Mouse (Mus musculus) lung, postnatal 0 days (tissue): Measurements from ENCODE around the gene Kalrn. TPM values are rescaled to one million over a fixed set of nuclear protein-coding genes. Genes with fewer than 3 reads are reported as not detected.

Experiments used
- ATAC-seq: fragments of 200-750 bp; cut with Nextera tagmentation; 2 replicates; pipeline ENCODE4 v1.8.0; 2017; ENCODE audit warnings: moderate library complexity
- DNase-seq: peaks from one replicate; pipeline ENCODE4 v3.0.0-alpha.2; 2016; ENCODE audit warnings: low spot score
- H3K27ac ChIP-seq: fragments of 300-500 bp; sonication (generic); 2 replicates; pipeline ENCODE4 v1.5.1; 2014; ENCODE audit warnings: antibody characterized with exemption, mild to moderate bottlenecking, low read length, mixed read lengths
- H3K27me3 ChIP-seq: fragments of 300-500 bp; sonication (generic); replicated peaks from 2 replicates; pipeline ENCODE4 v1.6.1; 2014; ENCODE audit warnings: low read length, mixed read lengths; ENCODE audit not compliant: insufficient read depth
- H3K36me3 ChIP-seq: fragments of 300-500 bp; sonication (generic); 2 replicates; pipeline ENCODE4 v1.6.1; 2014; ENCODE audit warnings: low read length, mixed read lengths; ENCODE audit not compliant: insufficient read depth
- H3K4me1 ChIP-seq: fragments of 300-500 bp; sonication (generic); 2 replicates; pipeline ENCODE4 v1.6.1; 2014; ENCODE audit warnings: antibody characterized with exemption, low read depth, low read length, mixed read lengths; ENCODE audit not compliant: insufficient read depth
- H3K4me2 ChIP-seq: fragments of 300-500 bp; sonication (generic); replicated peaks from 2 replicates; pipeline ENCODE4 v1.6.1; 2014; ENCODE audit warnings: low read depth, mild to moderate bottlenecking, low read length, moderate library complexity, mixed read lengths
- H3K4me3 ChIP-seq: fragments of 300-500 bp; sonication (generic); 2 replicates; pipeline ENCODE4 v1.5.1; 2014; ENCODE audit warnings: low read depth, low read length
- H3K9ac ChIP-seq: fragments of 300-500 bp; sonication (generic); replicated peaks from 2 replicates; pipeline ENCODE4 v1.6.1; 2014; ENCODE audit warnings: low read depth, mild to moderate bottlenecking
- H3K9me3 ChIP-seq: fragments of 300-500 bp; sonication (generic); 2 replicates; pipeline ENCODE4 v1.6.1; 2016; ENCODE audit warnings: low read length, mixed read lengths
- CTCF ChIP-seq: IDR thresholded peaks from 2 replicates; pipeline ENCODE4 v1.5.1; 2016; ENCODE audit warnings: antibody characterized with exemption, mild to moderate bottlenecking
- EP300 ChIP-seq: IDR thresholded peaks from 2 replicates; pipeline ENCODE4 v1.6.1; 2016; ENCODE audit warnings: antibody characterized with exemption, mild to moderate bottlenecking, control low read depth
- WGBS: fragments of 180-500 bp; shearing (Covaris S2); extraction: QIAGEN DNeasy Blood & Tissue Kit; methylation state at CpG from one replicate; pipeline ENCODE4 v1.1.7; 2014; 5-methylcytosine and 5-hydroxymethylcytosine counted together
- polyA plus RNA-seq: library from polyadenylated mRNA; unstranded; fragments of >200 nt; fragmentation: Nextera tagmentation; extraction: Ambion mirVana; gene quantifications from 2 replicates; pipeline ENCODE4 v1.2.1, GENCODE M21; 2015

Gene Kalrn
- polyA plus RNA-seq, 1 experiment from 2014 or later: 13.6 TPM

DNA sequence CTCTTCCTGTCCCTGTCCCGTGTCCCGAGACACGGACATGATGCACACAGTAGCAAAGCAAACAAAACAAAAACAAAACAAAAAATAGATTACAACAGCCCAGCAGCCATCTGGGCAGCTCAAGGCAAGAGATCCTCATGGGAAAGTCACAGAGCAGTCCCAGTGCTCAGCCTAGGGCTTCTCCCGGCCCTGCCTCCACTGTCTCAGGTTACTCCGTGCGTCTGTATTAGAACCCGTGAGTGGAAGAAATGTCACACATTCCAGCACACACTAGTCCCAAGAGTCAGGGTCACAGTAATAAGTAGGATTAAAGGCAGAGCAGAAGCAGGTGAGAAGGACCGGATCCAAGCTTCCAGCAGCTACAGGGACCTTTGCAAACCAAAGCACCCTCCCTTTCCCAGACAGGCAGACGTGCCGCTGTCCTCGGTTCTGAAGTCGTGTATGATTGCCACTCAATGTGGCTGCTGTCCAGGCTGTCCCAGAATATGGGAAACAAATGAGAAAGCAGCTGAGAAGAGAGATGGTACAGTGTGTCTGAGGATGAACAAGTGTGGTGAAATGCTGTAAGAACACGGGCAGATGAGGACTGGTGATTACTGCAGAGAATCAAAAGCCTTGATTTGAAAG lies 173.1 kb downstream of the Kalrn start:
- no peak overlapping the region for H3K4me2 ChIP-seq
- WGBS: 34% methylated on average over 13 of the region's 13 CpGs
- peak; percentile 76 for DNase-seq
- H3K9ac ChIP-seq: no peak overlapping the region
- H3K36me3 ChIP-seq: no peaks in the 10 kb centered on the region
- H3K27ac ChIP-seq: no peak overlapping the region
- no peaks in the 10 kb centered on the region for H3K27me3 ChIP-seq
- H3K9me3 ChIP-seq: no peaks in the 10 kb centered on the region
- no peak overlapping the region for H3K4me3 ChIP-seq
- TF ChIP-seq EP300: no peak
- no peak for TF ChIP-seq CTCF
- no peaks in the 10 kb centered on the region for H3K4me1 ChIP-seq
- ATAC-seq: peak; percentile 54

DNA sequence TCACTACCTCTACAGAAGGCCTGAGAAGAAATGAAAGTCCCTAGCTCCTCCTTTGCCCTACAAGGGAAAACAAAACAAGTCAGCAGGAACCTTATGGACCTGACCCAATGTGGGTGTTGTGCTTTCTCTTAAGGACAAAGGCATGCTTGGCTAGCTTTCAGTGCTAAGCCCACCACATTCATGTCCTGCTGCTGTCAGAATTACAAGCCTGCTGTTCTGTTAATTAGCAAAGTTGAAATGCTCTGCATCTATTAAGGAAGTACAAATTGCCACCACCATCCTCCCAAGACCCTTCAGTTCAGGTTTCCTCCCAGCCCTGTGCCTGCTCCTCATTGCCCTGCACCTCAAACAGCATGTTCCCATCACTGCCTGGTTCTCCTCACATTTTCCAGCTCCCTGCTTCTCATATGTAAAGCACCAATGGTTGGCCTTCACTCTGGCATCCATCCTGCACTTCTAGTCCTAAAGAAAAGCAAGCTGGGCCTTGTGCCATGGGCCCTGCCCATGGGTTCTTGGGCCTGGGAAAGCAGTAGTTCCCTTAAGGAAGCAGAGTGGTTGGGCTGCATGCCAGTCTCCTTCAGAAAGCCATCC lies 178.0 kb downstream of the Kalrn start:
- H3K4me3 ChIP-seq: no peak overlapping the region
- ATAC-seq (peak; percentile 77), DNase-seq (peak; percentile 84)
- no peak overlapping the region for H3K27ac ChIP-seq
- no peaks in the 10 kb centered on the region for H3K9me3 ChIP-seq
- H3K4me1 ChIP-seq: no peaks in the 10 kb centered on the region
- H3K4me2 ChIP-seq: no peak overlapping the region
- no peak overlapping the region for H3K9ac ChIP-seq
- no peaks in the 10 kb centered on the region for H3K36me3 ChIP-seq
- no peak; the same call in 1 of the 2 replicates for TF ChIP-seq EP300
- no peak for TF ChIP-seq CTCF
- H3K27me3 ChIP-seq: no peaks in the 10 kb centered on the region

DNA sequence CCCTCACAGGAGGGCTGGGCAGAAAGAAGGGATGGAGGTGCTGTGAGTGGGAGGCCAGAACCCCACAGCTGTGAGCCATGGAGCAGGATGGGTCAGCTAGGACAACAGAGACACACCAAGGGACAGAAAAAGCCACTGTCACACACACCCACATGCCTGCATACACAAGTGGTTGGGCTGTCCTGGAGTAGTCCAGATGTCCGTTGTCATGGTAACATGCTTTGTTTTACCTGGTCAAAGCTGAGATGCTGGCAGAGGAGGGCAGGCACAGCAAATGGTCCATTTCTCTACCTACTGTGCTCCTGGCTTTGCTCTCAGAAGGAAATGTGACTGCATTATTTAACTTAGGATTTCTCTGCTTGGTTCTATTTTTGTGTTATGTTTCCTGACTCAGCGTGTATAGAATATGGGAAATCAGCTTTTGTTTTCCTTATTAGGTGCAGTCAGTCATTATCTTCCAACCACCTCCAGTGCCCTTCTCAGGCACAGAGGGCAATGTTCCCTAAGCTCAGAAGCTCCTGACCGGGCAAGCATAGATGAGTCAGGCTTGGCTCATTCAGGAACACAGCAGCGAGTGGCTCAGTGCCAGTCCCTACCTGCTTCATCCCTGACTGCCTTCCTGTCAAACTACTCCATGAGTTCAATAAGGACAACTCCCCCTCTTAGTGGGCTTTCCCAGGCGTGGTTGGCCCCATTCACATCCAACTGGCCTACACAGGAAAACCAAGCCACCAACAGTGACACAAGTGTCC lies 183.6 kb downstream of the Kalrn start:
- H3K27me3 ChIP-seq: no peaks in the 10 kb centered on the region
- no peak overlapping the region for H3K4me3 ChIP-seq
- no peaks in the 10 kb centered on the region for H3K9me3 ChIP-seq
- H3K36me3 ChIP-seq: no peaks in the 10 kb centered on the region
- H3K4me2 ChIP-seq: no peak overlapping the region
- no peaks in the 10 kb centered on the region for H3K4me1 ChIP-seq
- H3K9ac ChIP-seq: no peak overlapping the region
- no peak for DNase-seq
- TF ChIP-seq CTCF (no peak), EP300 (no peak)
- H3K27ac ChIP-seq: no peak overlapping the region
- WGBS: 66% methylated on average over 5 of the region's 5 CpGs
- ATAC-seq: no peak

DNA sequence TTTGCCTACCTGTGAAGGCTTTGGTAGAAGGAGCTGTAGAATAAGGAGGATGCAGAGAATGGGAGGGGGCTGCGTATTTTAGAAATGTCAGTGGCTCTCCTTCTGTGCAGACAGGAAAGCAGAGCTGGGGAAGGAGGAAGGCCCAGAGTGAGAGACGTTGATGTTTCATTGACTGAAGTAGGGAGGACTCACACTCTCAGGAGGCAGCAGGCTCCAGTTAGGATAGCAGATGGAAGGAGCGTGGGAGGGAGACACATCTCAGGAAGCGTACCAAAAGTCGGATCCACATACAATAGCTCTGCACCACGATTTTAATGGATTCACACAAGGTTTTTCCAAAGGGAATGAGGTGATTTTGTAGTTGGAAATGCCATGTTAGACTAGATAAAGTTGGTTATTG lies 184.5 kb downstream of the Kalrn start:
- TF ChIP-seq CTCF (no peak), EP300 (no peak)
- Histone ChIP-seq H3K4me1 (no peaks in the 10 kb centered on the region), H3K4me2 (no peak overlapping the region), H3K27ac (no peak overlapping the region), H3K27me3 (no peaks in the 10 kb centered on the region), H3K9ac (no peak overlapping the region), H3K36me3 (no peaks in the 10 kb centered on the region), H3K9me3 (no peaks in the 10 kb centered on the region), H3K4me3 (no peak overlapping the region)
- ATAC-seq (no peak), DNase-seq (no peak)
- WGBS: 80% methylated on average over 6 of the region's 6 CpGs

DNA sequence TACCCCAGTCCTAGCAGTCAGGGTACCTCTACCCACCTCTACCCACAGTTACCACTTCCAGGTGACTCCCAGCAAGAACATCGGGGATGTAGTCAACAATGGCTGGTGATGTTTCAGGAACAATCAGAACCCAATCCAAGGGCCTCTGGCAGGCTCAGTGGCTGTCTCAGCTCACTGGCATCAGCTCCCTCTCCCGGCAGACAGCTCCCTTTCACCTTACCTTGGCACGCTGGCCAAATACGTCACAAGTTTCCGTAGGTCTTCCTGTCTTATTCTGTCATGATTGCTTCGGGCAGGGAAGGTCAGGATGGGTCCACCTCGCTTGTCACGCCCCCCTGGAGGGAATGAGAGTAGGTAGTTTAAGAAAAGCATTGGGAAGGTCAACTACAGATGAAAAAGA lies 188.3 kb downstream of the Kalrn start:
- no peak for ATAC-seq
- no peak overlapping the region for H3K27ac ChIP-seq
- no peaks in the 10 kb centered on the region for H3K36me3 ChIP-seq
- no peak overlapping the region for H3K4me3 ChIP-seq
- no peak overlapping the region for H3K9ac ChIP-seq
- no peaks in the 10 kb centered on the region for H3K9me3 ChIP-seq
- H3K4me2 ChIP-seq: no peak overlapping the region
- TF ChIP-seq CTCF (no peak), EP300 (no peak)
- H3K4me1 ChIP-seq: no peaks in the 10 kb centered on the region
- H3K27me3 ChIP-seq: no peaks in the 10 kb centered on the region
- 87% methylated on average over 8 of the region's 8 CpGs for WGBS
- no peak for DNase-seq

DNA sequence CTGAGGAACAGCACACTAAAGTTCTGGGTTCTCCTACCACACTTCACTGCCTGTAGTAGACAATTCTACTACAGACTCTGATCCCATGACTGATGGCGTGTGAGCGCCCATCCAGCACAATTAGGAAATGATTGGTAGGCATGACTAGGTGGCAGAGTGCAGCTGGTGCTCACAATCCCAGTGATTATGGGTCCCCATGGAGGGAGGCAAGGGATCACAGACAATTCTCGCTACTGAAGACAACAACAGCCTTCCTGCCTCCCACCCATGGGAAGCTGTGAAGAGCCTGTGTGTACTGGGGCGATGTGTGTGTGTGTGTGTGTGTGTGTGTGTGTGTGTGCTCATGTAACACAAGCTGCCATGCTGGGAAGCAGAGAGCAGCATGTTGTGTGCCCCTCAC lies 190.3 kb downstream of the Kalrn start:
- Histone ChIP-seq H3K36me3 (no peaks in the 10 kb centered on the region), H3K27ac (no peak overlapping the region), H3K4me2 (no peak overlapping the region), H3K9me3 (no peaks in the 10 kb centered on the region), H3K27me3 (no peaks in the 10 kb centered on the region), H3K4me1 (no peaks in the 10 kb centered on the region), H3K9ac (no peak overlapping the region), H3K4me3 (no peak overlapping the region)
- no peak for ATAC-seq
- DNase-seq: no peak
- WGBS: 88% methylated on average over 4 of the region's 4 CpGs
- TF ChIP-seq CTCF (no peak), EP300 (no peak)
